Mouse (Mus musculus): Measurements from ENCODE around the gene Fbxl4.

DNA sequence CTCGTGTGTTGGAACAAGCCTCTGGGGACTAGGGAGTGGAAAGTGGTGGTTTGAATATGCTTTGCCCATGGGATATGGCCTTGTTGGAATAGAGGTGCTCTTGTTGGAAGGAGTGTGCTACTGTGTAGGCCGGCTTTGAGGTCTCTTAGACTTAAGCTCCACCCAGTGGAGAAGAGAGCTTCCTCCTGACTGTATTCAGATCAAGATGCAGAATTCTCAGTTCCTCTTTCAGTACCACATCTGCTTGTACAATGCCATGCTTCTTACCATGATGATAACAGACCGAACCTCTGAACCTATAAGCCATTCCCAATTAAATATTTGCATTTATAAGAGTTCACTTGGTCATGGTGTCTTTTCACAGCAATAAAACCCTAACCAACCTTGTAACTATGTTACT is 44.7 kb downstream of the Fbxl4 start:
- TF ChIP-seq POLR2A (IDR thresholded peaks at IDR 0.05; ENCODE audit: borderline replicate concordance, insufficient read depth, low read length) (no peak), CTCF (IDR thresholded peaks at IDR 0.05; ENCODE audit: borderline replicate concordance, insufficient read depth, low read depth, low read length) (no peak)

All from cerebellum, adult 2 months (tissue).